Mouse (Mus musculus) lung, embryonic 14.5 days (tissue): Measurements from ENCODE around the gene Gm49405. TPM values are rescaled to one million over a fixed set of nuclear protein-coding genes. Genes with fewer than 3 reads are reported as not detected.
"Not testable (repeated sequence)": the region's sequence is repeated elsewhere in the genome, so short reads cannot be mapped to it uniquely, and the experiment has no call there.

Experiments used
- ATAC-seq: fragments of 200-750 bp; cut with Nextera tagmentation; 2 replicates; pipeline ENCODE4 v1.8.0; 2017; ENCODE audit warnings: mild to moderate bottlenecking, moderate TSS enrichment, moderate library complexity; ENCODE audit not compliant: insufficient read depth
- DNase-seq: peaks from one replicate; pipeline ENCODE4 v3.0.0-alpha.2; 2015
- H3K27ac ChIP-seq: fragments of 300-500 bp; sonication (generic); 2 replicates; pipeline ENCODE4 v1.5.1; 2014; ENCODE audit warnings: low read depth, mild to moderate bottlenecking, moderate library complexity
- H3K27me3 ChIP-seq: fragments of 300-500 bp; sonication (generic); 2 replicates; pipeline ENCODE4 v1.6.1; 2014; ENCODE audit warnings: low read length, control low read depth; ENCODE audit not compliant: insufficient read depth
- H3K36me3 ChIP-seq: fragments of 300-500 bp; sonication (generic); 2 replicates; pipeline ENCODE4 v1.6.1; 2014; ENCODE audit warnings: control low read depth; ENCODE audit not compliant: insufficient read depth
- H3K4me1 ChIP-seq: fragments of 300-500 bp; sonication (generic); 2 replicates; pipeline ENCODE4 v1.6.1; 2014; ENCODE audit warnings: antibody characterized with exemption, control low read depth; ENCODE audit not compliant: insufficient read depth
- H3K4me2 ChIP-seq: fragments of 300-500 bp; sonication (generic); 2 replicates; pipeline ENCODE4 v1.6.1; 2014; ENCODE audit warnings: mild to moderate bottlenecking
- H3K4me3 ChIP-seq: fragments of 300-500 bp; sonication (generic); 2 replicates; pipeline ENCODE4 v1.5.1; 2014; ENCODE audit warnings: low read depth, low read length
- H3K9ac ChIP-seq: fragments of 300-500 bp; sonication (generic); 2 replicates; pipeline ENCODE4 v1.6.1; 2014
- H3K9me3 ChIP-seq: fragments of 300-500 bp; sonication (generic); 2 replicates; pipeline ENCODE4 v1.6.1; 2016; ENCODE audit warnings: low read depth, low read length, control low read depth
- CTCF ChIP-seq: IDR thresholded peaks from 2 replicates; pipeline ENCODE4 v1.5.1; 2016; ENCODE audit warnings: antibody characterized with exemption, low read depth
- WGBS: fragments of 180-500 bp; shearing (Covaris S2); extraction: QIAGEN DNeasy Blood & Tissue Kit; methylation state at CpG from one replicate; pipeline ENCODE4 v1.1.7; 2014; 5-methylcytosine and 5-hydroxymethylcytosine counted together
- polyA plus RNA-seq: library from polyadenylated mRNA; unstranded; fragments of >200 nt; fragmentation: Nextera tagmentation; extraction: Ambion mirVana; gene quantifications from 2 replicates; pipeline ENCODE4 v1.2.1, GENCODE M21; 2014

Gm49405 gene
- 1.8 and 2.3 TPM in 2 replicates for polyA plus RNA-seq

DNA sequence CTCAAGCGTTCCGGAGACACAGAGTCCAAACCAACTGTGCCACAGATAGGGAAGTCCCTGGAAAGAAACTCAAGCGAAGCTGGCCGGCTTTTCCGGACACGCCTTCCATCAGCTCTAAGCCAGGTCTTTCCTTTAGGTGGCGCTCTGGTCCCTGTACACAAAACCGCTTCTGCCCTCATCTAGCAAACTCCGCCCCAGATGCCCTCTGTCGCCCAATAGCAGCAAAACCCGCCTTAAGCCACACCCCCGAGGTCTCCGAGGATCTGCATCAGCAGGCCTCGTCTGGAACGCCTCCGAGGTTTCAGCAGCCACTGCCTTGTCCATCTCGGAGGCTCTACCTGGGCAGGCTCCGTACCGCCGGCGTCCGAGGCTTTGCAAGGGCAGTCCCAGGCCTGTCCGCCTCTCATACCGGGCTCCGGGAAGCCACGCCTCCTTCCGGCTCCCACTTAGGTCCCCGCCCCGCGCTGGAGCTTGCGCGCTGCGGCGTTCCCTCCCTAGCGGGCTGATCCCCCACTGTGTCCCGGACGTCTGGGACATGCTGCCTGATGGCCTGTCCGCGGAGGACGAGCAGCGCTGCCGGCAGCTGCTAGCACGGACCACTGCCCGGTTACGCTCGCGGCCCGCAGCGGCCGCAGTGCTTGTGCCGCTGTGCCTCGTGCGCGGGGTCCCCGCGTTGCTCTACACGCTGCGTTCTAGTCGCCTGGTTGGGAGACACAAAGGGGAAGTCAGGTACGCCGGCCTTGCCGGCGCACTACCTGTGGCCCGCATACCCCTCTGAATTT lies at the start of gene Gm49405, which contains the start of gene Nudt8:
Gene Gm49405, plus strand, starts transcription at position 508 of the 782 bp plus-strand sequence.
Gene Nudt8, plus strand, starts transcription at position 462 of the 782 bp plus-strand sequence.
- Histone ChIP-seq H3K4me1 (peaks cover 5% of the 10 kb centered on the region; the same call in 1 of the 2 replicates), H3K27ac (peak within 1 kb of the TSS; percentile 97), H3K9ac (peak within 1 kb of the TSS; percentile 67), H3K4me3 (peak within 1 kb of the TSS; percentile 48), H3K36me3 (peaks cover 5% of the 10 kb centered on the region; the same call in 1 of the 2 replicates), H3K9me3 (no peaks in the 10 kb centered on the region), H3K27me3 (no peaks in the 10 kb centered on the region), H3K4me2 (peak within 1 kb of the TSS; percentile 93)
- 0% methylated on average over 64 of the region's 64 CpGs for WGBS
- ATAC-seq (peak; percentile 94), DNase-seq (peak; percentile 99)
- TF ChIP-seq CTCF: peak; percentile 84

- Histone ChIP-seq H3K4me3 (no peak overlapping the region), H3K4me1 (no peaks in the 10 kb centered on the region), H3K9me3 (no peaks in the 10 kb centered on the region), H3K27me3 (no peaks in the 10 kb centered on the region), H3K36me3 (no peaks in the 10 kb centered on the region), H3K27ac (no peak overlapping the region), H3K9ac (no peak overlapping the region), H3K4me2 (no peak overlapping the region)
- DNase-seq (no peak), ATAC-seq (no peak)
- TF ChIP-seq CTCF: no peak
Measured at GRCm38 (mm10) chr19:3951461-3951860, 49.0 kb upstream of the Gm49405 start.

- Histone ChIP-seq H3K4me3 (no peak overlapping the region), H3K27me3 (no peaks in the 10 kb centered on the region), H3K4me1 (no peaks in the 10 kb centered on the region), H3K27ac (no peak overlapping the region), H3K36me3 (no peaks in the 10 kb centered on the region), H3K9me3 (no peaks in the 10 kb centered on the region), H3K9ac (no peak overlapping the region), H3K4me2 (no peak overlapping the region)
- 19% methylated on average over 1 of the region's 1 CpGs for WGBS
- DNase-seq (no peak), ATAC-seq (no peak)
- no peak for TF ChIP-seq CTCF
Measured at GRCm38 (mm10) chr19:3952099-3952498, 48.3 kb upstream of the Gm49405 start.

- no peak for DNase-seq
- H3K27ac ChIP-seq: no peak overlapping the region
- no peaks in the 10 kb centered on the region for H3K36me3 ChIP-seq
- 64% methylated on average over 3 of the region's 3 CpGs for WGBS
- H3K4me3 ChIP-seq: no peak overlapping the region
- H3K9ac ChIP-seq: no peak overlapping the region
- TF ChIP-seq CTCF: no peak
- no peaks in the 10 kb centered on the region for H3K4me1 ChIP-seq
- no peak for ATAC-seq
- H3K27me3 ChIP-seq: no peaks in the 10 kb centered on the region
- H3K9me3 ChIP-seq: no peaks in the 10 kb centered on the region
- H3K4me2 ChIP-seq: no peak overlapping the region
Measured at GRCm38 (mm10) chr19:3955033-3955432, 45.4 kb upstream of the Gm49405 start.

DNA sequence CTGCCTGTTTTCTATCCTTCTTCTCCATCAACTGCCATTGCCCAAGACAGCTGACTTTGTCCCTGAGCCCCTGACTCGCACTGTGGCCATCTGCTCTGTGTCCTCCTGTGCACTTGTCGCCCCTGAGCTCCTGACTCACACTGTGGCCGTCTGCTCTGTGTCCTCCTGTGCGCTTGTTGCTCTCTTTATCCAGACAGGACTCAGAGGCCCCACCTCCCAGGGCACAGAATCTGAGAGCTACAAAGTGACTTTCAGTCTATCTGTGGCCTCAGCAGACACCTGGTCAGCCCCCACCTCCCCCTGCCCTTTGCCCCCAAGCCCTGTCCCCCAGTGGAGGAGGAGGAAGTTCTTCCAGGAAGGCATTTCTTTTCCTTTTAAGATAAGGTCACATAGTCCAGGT lies 44.6 kb upstream of the Gm49405 start:
- DNase-seq (no peak), ATAC-seq (no peak)
- no peak overlapping the region for H3K9ac ChIP-seq
- no peak overlapping the region for H3K4me3 ChIP-seq
- WGBS: 40% methylated on average over 4 of the region's 4 CpGs
- no peak overlapping the region for H3K27ac ChIP-seq
- H3K36me3 ChIP-seq: no peaks in the 10 kb centered on the region
- H3K4me2 ChIP-seq: no peak overlapping the region
- H3K4me1 ChIP-seq: no peaks in the 10 kb centered on the region
- no peaks in the 10 kb centered on the region for H3K27me3 ChIP-seq
- TF ChIP-seq CTCF: no peak
- no peaks in the 10 kb centered on the region for H3K9me3 ChIP-seq

- H3K36me3 ChIP-seq, DNase-seq, H3K27ac ChIP-seq, H3K27me3 ChIP-seq, ATAC-seq, H3K9ac ChIP-seq, H3K4me1 ChIP-seq, H3K4me2 ChIP-seq, H3K9me3 ChIP-seq, H3K4me3 ChIP-seq: not testable (repeated sequence)
- WGBS: 78% methylated on average over 4 of the region's 5 CpGs
Measured at GRCm38 (mm10) chr19:3957296-3958036, 43.0 kb upstream of the Gm49405 start.

DNA sequence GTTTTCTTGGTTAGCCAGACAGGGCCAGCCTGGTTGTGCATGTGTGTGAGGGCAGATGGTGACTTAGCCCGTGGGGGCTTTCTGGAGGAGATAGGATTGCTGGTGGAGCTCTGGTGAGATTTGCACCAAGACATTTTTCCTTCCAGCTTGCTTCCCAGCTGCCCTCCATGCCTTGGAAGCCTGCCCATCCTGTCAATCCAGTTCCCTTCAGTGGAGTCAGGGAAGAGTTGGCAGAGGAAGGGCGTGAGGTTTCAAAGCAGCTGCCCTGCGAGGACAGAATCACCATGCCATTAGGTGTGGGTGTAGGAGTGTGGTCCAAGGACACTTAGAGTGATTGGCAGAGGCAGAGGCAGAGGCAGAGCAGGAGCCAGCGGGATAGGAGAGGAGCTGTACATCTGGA lies 42.0 kb upstream of the Gm49405 start, which contains the start of gene Aldh3b3:
Gene Aldh3b3, plus strand, starts transcription at position 176 of the 400 bp plus-strand sequence.
- no peak for TF ChIP-seq CTCF
- 58% methylated on average over 4 of the region's 4 CpGs for WGBS

More for the DNA sequence above, 42.0 kb upstream of the Gm49405 start, which contains the start of gene Aldh3b3:
- no peak for DNase-seq
- Histone ChIP-seq H3K9me3 (no peaks in the 10 kb centered on the region), H3K36me3 (no peaks in the 10 kb centered on the region), H3K9ac (no peak within 1 kb of the TSS), H3K4me3 (no peak within 1 kb of the TSS), H3K4me1 (no peaks in the 10 kb centered on the region), H3K27me3 (no peaks in the 10 kb centered on the region), H3K4me2 (no peak within 1 kb of the TSS), H3K27ac (no peak within 1 kb of the TSS)
- ATAC-seq: no peak
